Mouse (Mus musculus) embryonic stem cell, embryonic (primary cell): ENCODE measurements around the gene Sec63.

ENCODE experiments used
- CTCF ChIA-PET, 4 experiments: fragments of 300-600 bp in 2 of 4; fragments of 350-600 bp in 2 of 4; sonication (Branson Sonifier 250); formaldehyde crosslinking; loops; one replicate each; lab custom pipeline; 2022; ENCODE audit warnings: inconsistent platforms in 2 of 4; lab: Charles Lee
- POLR2A ChIA-PET, 4 experiments: fragments of 300-600 bp in 2 of 4; fragments of 350-600 bp in 2 of 4; sonication (Branson Sonifier 250); formaldehyde crosslinking; loops; one replicate each; lab custom pipeline; 2022; ENCODE audit warnings: antibody characterized with exemption in 4 of 4, inconsistent platforms in 1 of 4; lab: Charles Lee

The Sec63 gene

DNA sequence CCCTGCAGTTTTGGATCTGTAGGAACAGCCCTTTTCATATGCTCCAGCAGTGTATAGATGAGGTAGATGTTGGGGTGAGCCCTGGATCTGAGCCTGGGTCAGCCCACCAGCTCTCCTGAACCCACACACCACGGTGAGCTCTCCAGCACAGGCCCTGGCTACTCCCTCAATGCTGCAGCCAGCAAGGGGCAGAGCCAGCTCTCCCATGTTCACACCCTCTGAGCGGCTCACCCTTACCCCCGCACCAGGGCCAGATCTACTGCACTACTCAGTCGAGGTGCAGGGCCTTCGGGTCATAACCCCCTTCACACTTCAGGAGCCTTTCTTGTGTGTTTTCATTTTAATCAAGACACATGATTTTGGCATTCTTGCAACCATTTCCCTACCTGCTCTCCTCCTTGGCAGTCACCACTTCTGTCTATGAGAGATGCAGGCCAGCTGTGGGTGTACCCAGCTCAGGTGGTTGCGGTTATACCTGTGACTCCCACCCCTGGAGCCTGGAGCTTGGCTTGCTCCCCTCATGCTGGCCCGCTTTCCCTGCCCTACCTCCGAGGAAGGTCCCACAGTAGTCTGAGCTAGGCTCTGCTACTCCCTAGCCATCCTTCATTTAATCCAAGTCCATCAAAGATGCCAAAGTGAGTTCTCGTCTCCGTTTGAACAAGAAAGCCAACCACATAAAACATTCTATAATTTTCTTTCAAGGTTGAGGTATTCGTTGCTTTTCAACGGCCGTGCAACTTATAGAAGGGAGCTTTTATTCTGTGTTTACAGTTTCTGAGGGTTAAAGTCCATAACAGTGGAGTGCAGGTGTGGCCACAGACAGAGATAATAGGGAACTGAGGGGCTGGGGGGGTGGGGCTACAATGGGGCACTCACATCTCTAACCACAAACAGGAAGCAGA, 87.1 kb downstream of the Sec63 start:
- ChIA-PET POLR2A (interaction anchor here in 2 of 4 experiments (0.6 to 1.8 kb wide), 10 partner anchors 12 to 687 kb away, joined by 3 to 5 read pairs (median 4); partner anchors contain the start of gene Scml4 (in 1 of the 2)), CTCF (interaction anchor here (0.6 to 1.6 kb wide), 7 partner anchors 93 to 462 kb away, joined by 3 to 8 read pairs (median 4); no protein-coding TSS in a partner anchor)

- CTCF ChIA-PET: interaction anchor here (0.6 to 1.1 kb wide), 7 partner anchors 93 to 462 kb away, joined by 3 to 8 read pairs (median 4); no protein-coding TSS in a partner anchor
Measured at GRCm38 (mm10) chr10:42849081-42849400, 87.7 kb downstream of the Sec63 start.

GRCm38 (mm10) chr10:42854838-42855237, 93.5 kb downstream of the Sec63 start:
- ChIA-PET CTCF (interaction anchor here in 1 of 4 experiments (1.8 kb wide), 1 partner anchor 12 kb away, joined by 6 read pairs; no protein-coding TSS in a partner anchor), POLR2A (interaction anchor here in 1 of 4 experiments (0.5 kb wide), 1 partner anchor 737 kb away, joined by 5 read pairs; no protein-coding TSS in a partner anchor)

More at GRCm38 (mm10) chr10:42849081-42849400, 87.7 kb downstream of the Sec63 start:
- POLR2A ChIA-PET: interaction anchor here in 2 of 4 experiments (0.7 to 1.8 kb wide), 8 partner anchors 11 to 687 kb away, joined by 3 to 5 read pairs (median 3); partner anchors contain the start of gene Scml4 (in 1 of the 2)

DNA sequence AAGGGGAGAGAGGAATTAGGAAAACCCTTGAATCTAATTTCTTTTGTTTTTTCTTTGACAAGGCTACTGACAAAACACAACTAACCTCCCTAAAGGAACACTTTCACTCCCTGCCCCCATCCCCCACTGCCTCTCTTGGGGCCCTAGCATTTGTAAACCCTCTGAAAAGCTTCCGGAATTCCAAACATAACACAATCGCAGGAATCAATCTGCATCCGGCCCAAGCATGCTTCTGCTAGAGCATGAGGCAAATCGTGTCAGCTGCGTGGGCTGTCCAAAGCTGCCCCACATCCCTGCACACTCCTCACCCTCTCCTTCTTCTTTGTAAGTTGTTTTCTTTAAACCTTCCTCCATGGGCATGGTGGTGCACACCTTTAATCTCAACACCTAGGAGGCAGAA, 94.0 kb downstream of the Sec63 start:
- CTCF ChIA-PET: interaction anchor here in 1 of 4 experiments (1.8 kb wide), 1 partner anchor 13 kb away, joined by 6 read pairs; no protein-coding TSS in a partner anchor
- POLR2A ChIA-PET: no interaction called here

DNA sequence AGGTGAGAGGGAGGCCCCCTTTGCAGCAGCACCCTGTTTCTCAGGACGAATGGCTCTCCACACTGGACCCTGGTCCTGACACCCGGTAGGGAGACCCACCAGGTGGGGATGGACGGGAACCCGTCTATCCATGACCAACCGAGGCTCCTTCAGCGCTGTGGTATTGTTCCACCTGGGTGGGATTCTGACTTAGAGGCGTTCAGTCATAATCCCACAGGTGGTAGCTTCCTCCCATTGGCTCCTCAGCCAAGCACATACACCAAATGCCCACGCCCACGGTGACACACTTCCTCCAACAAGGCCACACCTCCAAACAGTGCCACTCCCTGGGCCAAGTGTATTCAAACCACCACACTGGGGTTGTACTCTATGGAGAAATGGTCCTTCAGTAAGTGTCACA, 95.3 kb downstream of the Sec63 start:
- CTCF ChIA-PET: interaction anchor here in 1 of 4 experiments (1.8 kb wide), 1 partner anchor 14 kb away, joined by 6 read pairs; no protein-coding TSS in a partner anchor
- POLR2A ChIA-PET: interaction anchor here in 2 of 4 experiments (0.6 to 1.0 kb wide), 3 partner anchors 116 to 237 kb away, joined by 3 read pairs; no protein-coding TSS in a partner anchor

GRCm38 (mm10) chr10:42857021-42857420, 95.7 kb downstream of the Sec63 start:
- CTCF ChIA-PET: no interaction called here
- POLR2A ChIA-PET: interaction anchor here in 1 of 4 experiments (0.6 kb wide), 1 partner anchor 14 kb away, joined by 3 read pairs; no protein-coding TSS in a partner anchor

DNA sequence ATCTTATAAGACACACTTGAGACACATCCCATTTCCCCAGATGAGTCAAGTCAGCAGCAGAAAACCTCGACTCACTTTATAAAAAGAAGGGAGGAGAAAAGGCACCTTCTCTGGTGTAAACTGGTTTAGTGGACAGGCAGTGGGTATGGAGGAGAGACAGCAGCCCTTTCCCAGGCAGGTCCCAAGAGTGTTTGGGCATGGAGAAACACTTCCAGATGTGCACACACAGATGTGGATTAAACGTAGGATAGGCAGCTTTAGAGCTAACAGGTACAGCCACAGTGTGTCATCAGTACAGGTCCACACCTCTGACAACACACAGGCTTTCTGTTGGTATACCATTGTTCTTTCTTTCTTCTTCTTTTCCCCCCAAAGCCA, 98.5 kb downstream of the Sec63 start:
- CTCF ChIA-PET: interaction anchor here in 3 of 4 experiments (0.6 to 1.3 kb wide), 3 partner anchors 18 to 25 kb away, joined by 4 read pairs; no protein-coding TSS in a partner anchor
- POLR2A ChIA-PET: interaction anchor here in 2 of 4 experiments (0.9 to 1.2 kb wide), 2 partner anchors 10 to 11 kb away, joined by 3 to 6 read pairs; no protein-coding TSS in a partner anchor

DNA sequence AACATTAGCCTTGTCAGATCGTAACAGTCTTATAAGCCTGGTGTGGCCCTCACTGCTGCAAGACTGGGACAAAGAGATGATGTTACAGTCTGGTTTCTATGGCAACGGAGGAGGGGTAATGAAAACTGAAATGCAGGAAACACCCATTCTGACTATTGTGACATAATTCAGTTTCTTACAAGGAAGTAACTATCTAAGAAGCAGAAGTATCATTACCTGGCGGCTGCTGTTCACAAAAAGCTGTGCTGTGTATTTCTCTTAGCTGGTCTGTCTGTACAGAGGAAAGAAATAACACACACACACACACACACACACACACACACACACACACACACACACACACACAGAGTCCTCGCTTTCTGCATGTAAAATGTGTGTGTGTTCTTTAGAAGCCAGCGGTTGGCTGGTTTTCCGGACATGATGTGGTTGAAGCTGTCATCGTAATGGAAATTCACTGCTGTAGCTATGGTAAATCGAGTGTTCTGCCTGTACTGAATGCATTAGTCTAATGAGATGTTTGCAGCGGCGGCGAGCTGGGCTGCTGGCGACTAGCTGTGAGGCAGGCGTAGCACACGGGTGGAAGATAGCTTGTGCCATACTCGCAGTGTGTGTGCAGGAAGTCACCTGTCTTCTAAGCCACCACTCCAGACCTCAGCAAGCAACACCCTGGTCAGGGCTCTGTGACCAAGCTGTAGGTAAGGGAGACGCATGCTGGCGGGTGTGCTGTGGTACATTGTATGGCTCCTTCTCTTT, 99.0 kb downstream of the Sec63 start, which contains the start of gene Scml4:
Scml4 (plus strand) TSS at position 212 of the 753 bp plus-strand sequence.
- ChIA-PET POLR2A (interaction anchor here in 3 of 4 experiments (0.7 to 1.2 kb wide), 4 partner anchors 11 to 85 kb away, joined by 3 to 6 read pairs (median 4); no protein-coding TSS in a partner anchor), CTCF (interaction anchor here (0.6 to 1.3 kb wide), 6 partner anchors 18 to 1051 kb away, joined by 3 to 9 read pairs (median 4); no protein-coding TSS in a partner anchor)

- ChIA-PET CTCF (interaction anchor here in 1 of 4 experiments (0.6 kb wide), 1 partner anchor 19 kb away, joined by 4 read pairs; no protein-coding TSS in a partner anchor), POLR2A (no interaction called here)
Measured at GRCm38 (mm10) chr10:42861446-42861845, 100.2 kb downstream of the Sec63 start.

- POLR2A ChIA-PET: interaction anchor here in 1 of 4 experiments (0.9 to 2.3 kb wide), 3 partner anchors 10 to 19 kb away, joined by 4 to 5 read pairs (median 4); no protein-coding TSS in a partner anchor
- CTCF ChIA-PET: no interaction called here
Measured at GRCm38 (mm10) chr10:42862102-42862740, 100.9 kb downstream of the Sec63 start.

GRCm38 (mm10) chr10:42862806-42863205, 101.5 kb downstream of the Sec63 start:
- CTCF ChIA-PET: no interaction called here
- POLR2A ChIA-PET: interaction anchor here in 3 of 4 experiments (0.5 to 2.3 kb wide), 6 partner anchors 10 to 185 kb away, joined by 3 to 5 read pairs (median 4); no protein-coding TSS in a partner anchor

DNA sequence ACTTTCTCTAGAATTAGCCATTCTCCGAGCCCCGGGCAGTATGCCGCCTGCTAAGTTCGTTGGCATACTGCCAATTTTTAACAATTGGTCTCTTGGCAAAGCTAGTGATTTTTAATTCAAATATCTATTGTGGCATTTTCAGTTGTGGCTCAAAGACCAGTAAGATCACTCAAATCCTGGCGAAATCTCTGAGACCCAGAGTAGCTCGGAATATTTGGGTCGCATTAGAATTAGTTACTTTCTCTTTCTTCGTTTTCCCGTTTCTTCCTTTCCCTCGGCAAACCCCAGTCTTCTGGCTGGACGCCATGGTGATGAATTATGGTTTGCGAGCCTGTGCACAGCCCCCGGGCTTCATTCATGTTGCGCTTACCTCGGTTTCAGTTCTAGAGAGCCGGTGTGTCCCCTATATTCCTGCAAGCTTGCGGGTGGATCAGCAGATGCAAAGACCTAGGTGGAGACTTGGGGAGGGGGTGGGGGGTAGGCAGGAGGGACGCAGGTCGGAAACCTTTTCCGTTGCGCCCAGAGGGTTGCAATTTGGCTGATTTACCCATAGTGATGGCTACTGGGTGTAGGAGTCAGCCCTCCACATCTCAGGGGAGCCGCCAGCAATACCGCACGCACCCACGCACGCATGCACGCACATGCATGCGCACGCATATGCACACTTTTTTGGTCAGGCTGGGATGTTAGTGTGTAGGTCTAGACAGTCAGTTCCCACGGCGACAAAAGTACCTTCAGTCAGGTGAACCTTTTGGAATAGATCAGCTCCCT, 102.5 kb downstream of the Sec63 start:
- ChIA-PET POLR2A (interaction anchor here in 2 of 4 experiments (0.6 to 2.3 kb wide), 6 partner anchors 9 to 164 kb away, joined by 3 to 5 read pairs (median 3); no protein-coding TSS in a partner anchor), CTCF (interaction anchor here in 3 of 4 experiments (0.5 to 1.8 kb wide), 4 partner anchors 21 to 547 kb away, joined by 3 to 8 read pairs (median 5); no protein-coding TSS in a partner anchor)

DNA sequence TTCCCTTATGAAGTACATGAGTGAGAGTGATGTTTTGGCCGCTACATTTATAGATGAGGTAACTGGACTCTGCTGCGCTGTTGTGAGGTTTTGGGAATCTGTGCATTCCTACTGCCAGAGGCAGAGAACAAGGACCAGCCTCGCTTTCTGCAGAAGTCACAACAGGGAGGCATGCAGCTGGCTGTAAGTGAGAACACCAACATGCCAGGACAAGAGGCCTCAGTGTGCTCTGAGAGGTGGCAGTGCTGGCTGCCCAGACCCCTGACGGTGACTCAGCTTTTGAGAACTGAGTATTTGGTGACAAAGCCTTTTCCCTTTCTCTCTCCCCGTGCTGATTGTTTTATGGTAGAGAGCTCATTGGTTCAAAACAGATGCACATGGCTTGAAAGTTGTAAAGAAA, 103.4 kb downstream of the Sec63 start:
- POLR2A ChIA-PET: interaction anchor here in 1 of 4 experiments (1.8 kb wide), 1 partner anchor 24 kb away, joined by 5 read pairs; no protein-coding TSS in a partner anchor
- CTCF ChIA-PET: interaction anchor here in 3 of 4 experiments (0.7 to 1.8 kb wide), 3 partner anchors 22 to 183 kb away, joined by 3 to 8 read pairs (median 5); no protein-coding TSS in a partner anchor

DNA sequence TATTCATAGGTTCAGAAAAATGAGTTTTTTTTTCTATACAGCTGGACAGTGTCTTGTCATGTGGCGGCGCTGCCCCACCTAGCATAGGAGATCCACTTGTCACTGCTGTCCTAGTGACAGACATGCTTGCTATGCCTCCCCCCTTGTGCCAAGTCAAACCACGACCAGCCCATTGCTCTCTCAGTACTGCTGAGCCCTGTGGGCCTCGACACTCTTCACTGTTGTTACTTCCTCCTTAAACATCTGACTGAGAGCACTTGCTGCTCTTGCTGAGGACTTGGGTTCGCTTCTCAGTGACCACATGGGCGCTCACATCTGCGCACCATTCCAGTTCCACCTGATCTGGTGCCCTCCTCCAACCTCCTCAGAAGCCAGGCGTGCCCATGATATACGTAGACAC, 107.1 kb downstream of the Sec63 start:
- ChIA-PET POLR2A (interaction anchor here in 1 of 4 experiments (0.6 to 1.4 kb wide), 2 partner anchors 20 to 195 kb away, joined by 3 read pairs; no protein-coding TSS in a partner anchor), CTCF (no interaction called here)

DNA sequence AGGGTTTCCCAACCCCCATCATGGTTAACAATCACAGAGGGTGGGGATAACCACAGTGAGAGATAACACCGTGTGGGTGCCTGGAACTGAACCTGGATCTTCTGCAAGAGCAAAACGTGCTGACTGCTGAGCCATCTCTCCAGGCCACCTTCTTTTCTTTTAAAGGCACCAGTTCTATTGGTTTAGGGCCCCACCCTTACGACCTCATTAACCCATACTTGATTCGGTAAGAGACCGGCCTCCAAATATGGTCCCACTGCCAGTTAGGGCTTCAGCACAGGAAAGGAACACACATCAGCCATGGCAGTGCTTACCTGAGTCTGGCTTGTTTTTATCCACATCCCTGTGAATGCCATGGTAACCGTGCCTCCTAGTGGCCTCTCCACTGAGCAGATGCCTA, 108.2 kb downstream of the Sec63 start:
- ChIA-PET POLR2A (no interaction called here), CTCF (interaction anchor here in 1 of 4 experiments (0.5 kb wide), 1 partner anchor 605 kb away, joined by 3 read pairs; no protein-coding TSS in a partner anchor)
